Mouse (Mus musculus): ENCODE data around the gene Il2rg.
A peak's percentile ranks its signal among the peaks of the same experiment; 100 is the strongest.

Il2rg gene

DNA sequence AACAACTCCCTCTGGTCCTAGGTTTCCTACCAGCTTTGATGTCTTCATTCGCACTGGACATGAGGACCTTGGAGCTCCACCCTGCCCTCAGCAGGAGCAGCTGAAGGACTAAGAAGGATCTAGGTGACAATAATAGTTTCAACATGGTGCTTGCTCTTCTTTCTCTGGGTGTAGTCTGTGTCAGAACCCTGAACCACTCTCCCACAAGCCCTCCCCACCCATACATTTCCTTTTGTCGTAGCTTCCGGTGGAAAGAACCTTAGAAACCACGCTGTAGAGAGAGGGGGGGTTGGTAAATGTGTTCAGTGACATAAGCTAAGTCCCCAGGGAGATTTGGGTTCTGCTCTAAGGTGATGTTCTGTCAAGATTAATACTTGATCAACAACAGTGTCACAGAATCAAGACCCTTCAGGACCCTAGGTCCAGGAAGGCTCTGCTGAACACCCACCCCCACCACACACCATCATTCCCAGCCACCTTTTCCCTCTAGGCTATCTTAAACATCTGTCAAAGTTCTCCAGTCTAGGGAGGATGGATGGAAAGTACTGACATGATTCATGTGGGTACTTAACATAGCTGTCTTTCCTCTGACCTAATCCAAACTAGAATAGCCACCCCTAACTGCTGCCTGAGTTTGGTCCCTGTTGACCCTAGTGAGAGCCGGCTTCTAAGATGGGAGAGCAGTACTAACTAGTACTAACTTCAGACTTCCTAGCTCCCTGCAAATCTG, at the start of gene Il2rg:
Gene Il2rg, minus strand, starts transcription at position 231 of the 730 bp plus-strand sequence.
- DNase-seq, result no peak

DNA sequence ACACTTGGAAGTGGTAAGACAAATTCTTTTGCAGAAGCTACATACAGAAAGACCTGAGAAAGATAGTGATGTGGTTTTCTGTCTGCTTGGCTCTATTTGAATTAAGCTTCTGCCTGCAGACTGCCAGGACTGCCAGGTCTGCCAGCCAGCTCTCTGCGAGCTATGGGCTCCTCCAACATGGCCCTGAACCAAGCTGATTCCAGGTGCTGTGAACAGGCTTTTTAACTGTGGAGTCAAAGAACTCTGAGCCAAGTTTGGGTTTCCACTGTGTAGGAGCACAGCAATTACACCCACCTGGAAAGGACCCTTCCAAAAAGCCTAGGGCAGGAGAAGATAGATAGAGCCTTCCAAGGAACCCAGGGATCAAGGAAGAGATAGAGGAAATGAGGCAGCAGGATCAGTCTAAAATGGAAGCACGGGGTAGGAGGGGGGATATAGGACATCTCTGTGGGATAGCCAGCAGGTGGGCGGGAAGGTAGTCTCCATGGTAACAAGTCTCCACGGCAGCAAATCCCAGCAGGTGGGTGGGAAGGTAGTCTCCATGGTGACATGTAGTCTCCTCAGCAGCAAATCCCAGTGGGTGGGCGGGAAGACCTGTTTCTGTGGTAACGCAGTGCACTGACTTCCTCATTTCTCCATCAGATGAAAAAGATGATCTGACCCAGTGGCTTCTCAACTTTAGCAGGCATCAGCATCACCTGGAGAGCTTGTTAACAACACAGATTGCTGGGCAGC, 45.7 kb upstream of the Il2rg start:
- peak; percentile 29 to 36 for DNase-seq

DNA sequence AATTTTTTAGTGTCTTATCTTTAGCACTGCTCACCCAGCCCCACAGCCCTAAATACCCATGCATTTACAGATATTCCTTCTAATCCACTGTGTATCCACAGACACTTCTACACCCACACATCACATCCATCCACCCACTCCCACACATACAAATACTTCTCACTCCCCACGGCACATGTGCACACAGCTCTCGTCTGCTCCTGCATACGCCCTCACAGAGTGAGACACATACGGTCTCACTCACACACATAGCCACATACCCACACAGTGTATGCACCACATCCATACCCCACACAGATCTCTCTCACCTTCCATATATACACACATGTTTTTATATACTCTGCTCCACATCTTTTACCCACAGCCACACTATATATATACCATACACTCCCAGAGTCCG, 41.2 kb upstream of the Il2rg start:
- no peak for DNase-seq

DNA sequence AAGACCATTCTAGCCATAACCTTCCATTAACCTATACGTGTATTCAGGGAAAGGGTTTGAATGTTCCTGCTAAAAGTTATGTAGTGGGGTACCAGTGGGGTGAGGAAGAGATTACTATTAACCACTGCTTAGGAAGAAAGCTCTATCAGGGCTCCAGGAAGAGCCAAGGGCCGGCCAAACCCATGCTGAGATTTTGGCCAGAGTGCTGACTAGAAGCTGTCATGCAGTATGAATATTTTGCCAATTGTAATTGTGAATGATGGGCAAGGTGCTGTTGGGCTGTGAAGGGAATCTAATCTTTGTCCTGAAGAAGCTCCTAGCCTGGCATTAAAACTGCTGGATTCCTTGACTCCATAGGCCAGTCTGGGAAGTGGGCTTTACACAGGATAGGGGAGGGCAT, 36.6 kb upstream of the Il2rg start:
- DNase-seq, result peak; percentile 43 to 53

DNA sequence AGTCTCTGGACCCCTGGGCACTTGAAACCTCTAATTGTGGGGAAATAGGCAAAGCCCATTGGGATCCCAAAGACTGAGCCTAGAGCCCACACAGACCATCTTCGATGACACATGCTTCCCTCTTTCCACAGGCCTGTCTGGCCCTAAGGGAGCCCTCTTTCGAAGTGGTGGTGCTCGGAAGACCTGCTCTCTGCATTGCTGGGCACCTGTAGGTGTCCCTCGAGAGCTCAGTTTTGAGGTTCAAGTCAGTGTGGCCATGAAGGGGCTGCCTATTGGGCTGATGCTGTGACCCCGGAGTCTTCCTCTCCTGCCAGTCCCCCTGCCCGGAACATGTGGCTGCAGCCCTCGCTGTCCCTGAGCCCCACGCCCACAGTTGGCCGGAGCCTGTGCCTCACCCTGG, 33.6 kb upstream of the Il2rg start:
- DNase-seq, result peak; percentile 44 to 48

DNA sequence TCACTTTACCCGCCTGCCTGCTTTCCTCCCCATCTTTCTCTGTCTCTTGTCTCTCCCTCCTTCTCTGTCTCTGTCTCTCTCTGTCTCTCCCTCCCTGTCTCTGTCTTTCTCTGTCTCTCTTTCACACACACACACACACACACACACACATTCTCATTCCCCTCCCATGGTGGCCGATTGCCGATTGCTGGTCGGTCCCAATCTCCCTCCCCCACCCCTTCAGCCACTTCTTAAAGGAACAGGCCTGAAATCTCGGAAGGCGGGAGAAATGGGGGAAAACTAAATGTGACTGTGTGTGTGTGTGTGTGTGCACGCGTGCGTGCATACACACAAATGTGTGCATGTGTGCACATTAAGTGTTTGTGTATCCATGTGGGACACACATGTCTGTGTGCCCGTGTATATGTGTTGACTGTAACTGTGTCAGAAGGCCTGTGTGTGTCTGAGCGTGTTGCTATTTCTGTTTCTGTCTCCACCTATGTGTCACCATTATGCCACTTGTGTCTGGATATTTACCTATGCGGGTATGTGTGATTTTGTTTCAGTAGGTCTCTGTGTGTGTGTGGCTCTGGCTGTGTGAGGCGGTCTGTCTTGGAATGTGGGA, 32.5 kb upstream of the Il2rg start:
- peak in 1 of 2 experiments; percentile 33 for DNase-seq

DNA sequence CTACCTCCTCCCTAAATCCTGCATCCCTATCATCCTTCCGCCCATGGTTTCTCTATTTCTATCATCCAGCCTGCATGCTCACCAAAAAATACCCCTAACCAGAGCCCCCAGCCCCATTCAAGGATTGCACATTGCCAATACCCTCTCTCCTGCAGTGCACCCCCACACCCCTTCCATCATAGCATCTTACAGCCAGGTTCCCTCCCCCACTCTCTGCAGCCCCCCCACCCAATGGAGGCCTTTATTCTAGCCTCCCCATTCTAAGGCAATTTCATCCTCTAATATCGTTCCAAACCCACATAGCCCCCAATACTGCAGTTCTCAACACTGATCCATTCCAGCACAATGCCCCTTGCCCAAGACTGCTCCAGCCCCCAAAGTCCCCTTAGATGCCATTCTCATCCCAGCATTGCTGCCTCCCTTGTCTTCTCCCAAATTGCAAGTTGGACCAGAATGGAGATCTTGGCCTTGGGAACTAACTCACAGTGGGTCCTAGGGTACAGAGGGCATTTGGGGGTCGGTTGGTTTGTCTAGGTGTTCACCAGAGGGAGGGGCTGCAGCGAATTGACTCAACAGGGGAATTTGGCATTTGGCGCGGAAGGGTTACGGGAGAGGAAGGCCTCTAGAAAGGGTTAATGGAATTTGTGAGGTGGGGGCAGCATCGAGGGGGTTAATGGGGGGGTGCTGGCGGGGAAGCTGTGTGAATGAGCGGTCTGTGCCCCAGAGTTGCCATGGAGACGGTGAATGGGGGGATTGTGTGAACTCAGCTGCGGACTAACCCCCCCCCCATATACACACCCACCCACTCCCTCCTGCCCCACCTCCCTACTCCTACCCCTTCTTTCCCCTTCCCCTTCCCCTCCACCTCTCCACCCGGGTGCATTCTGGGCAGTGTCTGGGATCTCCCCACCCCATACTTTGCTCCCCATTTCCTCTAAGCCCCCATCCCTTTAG, 31.7 kb upstream of the Il2rg start:
- DNase-seq, result no peak

DNA sequence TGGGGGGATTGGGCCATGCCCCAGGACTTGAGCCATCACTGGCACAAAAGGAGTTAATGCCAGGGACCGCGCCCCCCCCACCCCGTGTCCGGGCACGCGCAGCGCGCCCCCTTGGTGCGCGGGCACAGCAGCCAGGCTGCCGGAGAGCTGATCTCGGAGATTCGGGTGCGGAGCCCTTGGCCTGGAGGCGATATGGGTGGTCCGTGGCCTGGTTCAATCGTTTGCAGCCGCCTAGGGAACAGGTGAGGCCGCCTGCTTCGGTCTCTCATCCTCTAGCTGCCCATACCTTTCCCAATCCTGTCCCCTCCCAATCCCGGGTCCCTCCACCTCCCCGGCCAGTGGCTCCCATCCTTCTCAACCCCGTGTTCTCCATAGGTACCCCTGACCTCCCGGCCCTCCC, 31.0 kb upstream of the Il2rg start, which contains the start of gene Nlgn3:
Gene Nlgn3, plus strand, starts transcription at position 114 of the 400 bp plus-strand sequence.
- peak; percentile 59 to 64 for DNase-seq

DNA sequence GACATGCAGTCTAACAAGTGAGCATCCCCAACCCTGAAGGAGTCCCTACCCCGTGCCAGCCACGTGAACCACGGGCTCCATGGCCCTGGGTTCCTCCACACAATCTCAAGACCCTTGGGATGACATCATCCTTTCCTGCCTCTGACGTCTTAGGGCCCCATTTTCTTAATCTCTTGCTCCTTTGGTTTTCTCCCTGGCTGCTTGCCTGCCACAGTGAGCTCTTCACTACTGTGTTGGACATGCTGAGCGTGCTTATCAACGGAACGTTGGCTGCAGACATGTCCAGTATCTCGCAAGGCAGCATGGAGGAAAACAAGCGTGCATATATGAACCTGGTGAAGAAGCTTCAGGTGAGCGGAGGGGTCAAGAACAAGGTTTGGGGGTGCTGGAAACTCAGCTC, 22.1 kb upstream of the Il2rg start:
- no peak for DNase-seq

DNA sequence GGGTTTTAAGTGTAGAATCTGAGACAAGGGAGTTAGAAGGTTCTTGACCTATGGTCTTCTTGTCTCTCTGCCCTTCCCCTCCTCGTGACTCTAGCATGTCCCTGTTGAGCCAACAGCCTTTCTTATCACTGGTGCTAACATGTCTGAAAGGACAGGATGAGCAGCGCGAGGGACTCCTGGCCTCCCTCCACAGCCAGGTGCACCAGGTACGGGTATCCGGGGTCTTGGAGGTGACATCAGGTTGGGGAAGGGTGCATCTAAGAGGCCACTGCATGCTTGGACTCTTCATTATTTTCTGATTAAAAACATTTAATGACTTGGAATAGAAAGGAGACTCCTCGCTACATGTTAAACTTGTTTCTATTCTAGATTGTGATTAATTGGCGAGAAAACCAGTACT, 21.0 kb upstream of the Il2rg start:
- DNase-seq, result no peak

DNA sequence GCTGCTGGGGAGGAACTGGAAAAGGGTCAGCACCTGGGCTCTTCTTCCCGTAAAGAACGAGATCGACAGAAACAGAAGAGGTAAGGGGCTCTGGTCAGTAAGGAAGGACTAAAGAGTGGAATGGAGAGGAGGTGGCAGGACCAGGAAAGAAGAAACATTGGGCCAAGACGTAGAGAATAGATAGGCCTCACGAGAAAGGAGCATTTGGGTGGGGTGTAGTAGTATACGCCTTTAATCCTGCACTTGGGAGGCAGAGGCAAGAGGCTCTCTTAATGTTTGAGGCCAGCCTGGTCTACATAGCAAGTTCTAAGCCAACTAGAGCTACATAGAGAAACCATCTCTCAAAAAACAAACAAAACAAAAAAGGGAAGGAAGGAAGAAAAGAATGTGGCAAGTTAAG, 20.4 kb upstream of the Il2rg start:
- DNase-seq, result no peak

DNA sequence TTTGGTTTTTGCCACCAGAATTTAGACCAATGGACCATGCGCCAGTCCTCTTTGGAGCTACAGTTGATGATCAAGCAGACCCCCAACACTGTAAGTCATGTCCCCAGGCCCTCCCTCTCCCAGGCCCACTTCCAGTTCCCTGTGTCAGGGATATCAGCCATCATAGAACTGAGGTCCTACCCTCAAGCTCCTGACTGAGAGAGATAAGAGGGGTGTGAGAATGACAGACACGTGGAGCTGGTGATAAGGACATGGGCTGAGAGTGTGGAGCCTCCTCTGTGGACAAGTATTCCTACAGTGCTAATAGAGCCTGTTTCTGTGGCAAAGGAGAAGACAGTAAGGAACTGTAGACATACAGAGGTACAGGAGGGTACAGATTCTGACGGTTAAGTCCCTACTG, 19.5 kb upstream of the Il2rg start:
- no peak for DNase-seq

DNA sequence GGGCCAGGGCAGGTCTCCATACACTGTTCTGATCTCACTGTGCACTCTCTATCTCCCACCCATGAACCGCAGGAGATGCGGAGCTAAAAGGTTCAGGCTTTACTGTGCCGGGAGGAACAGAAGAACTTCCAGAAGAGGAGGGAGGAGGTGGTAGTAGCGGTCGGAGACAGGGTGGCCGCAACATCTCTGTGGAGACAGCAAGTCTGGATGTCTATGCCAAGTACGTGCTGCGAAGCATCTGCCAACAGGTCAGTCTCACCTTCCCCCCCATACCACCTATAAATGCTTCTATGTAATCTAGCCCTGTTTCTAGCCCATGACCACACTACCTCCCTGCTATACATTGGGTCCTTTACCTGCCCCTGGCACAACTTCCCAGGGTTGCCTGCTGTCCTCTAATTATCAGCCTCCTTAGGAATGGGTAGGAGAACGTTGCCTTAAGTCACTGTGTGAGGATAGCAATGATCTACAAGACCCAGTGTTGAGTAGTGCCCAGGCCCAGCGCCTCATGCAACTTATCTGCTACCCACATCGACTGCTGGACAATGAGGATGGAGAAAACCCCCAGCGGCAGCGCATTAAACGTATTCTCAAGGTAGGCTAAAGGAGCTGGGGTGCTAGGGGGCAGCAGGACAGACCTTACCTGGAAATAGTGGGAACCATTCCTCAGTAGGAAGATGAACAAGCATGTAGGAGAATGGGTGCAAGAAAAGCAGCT, 18.1 kb upstream of the Il2rg start:
- DNase-seq, result no peak

DNA sequence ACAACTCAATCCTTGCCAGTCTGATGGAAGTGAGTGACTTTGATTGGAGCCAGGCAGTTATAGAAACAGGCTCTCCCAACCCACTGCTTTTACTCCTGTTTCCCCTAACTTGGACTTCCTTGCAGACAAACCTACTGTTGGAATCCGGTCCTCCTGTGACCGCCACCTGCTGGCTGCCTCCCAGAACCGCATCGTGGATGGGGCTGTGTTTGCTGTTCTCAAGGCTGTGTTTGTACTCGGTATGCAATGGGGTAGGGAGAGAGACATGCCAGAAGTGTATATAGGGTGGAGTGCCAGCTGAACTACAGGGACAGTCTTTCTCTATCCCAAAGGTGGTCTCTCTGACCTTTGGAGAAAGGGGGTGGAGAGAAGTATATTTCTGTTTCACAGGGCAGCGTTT, 17.5 kb upstream of the Il2rg start:
- peak; percentile 58 to 68 for DNase-seq

DNA sequence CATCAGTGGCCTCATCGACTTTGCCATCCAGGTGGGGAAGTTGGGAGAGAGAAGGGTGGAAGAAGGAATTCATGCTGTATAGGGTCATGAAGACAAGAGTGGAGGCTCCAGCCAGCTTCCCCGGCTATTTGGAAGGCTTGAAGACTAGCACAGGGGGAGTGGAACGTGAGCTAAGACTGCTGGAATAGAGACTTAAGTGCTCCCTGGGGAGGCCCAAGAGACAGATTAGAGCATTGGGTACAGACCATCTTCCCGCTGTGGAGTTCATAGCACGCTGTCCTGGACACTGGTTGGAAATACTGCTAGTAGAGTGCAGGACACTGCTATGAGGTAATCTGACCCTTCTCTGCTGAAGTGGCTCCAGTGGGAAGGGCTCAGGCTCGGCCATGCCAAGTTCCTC, 14.8 kb upstream of the Il2rg start:
- DNase-seq, result no peak

DNA sequence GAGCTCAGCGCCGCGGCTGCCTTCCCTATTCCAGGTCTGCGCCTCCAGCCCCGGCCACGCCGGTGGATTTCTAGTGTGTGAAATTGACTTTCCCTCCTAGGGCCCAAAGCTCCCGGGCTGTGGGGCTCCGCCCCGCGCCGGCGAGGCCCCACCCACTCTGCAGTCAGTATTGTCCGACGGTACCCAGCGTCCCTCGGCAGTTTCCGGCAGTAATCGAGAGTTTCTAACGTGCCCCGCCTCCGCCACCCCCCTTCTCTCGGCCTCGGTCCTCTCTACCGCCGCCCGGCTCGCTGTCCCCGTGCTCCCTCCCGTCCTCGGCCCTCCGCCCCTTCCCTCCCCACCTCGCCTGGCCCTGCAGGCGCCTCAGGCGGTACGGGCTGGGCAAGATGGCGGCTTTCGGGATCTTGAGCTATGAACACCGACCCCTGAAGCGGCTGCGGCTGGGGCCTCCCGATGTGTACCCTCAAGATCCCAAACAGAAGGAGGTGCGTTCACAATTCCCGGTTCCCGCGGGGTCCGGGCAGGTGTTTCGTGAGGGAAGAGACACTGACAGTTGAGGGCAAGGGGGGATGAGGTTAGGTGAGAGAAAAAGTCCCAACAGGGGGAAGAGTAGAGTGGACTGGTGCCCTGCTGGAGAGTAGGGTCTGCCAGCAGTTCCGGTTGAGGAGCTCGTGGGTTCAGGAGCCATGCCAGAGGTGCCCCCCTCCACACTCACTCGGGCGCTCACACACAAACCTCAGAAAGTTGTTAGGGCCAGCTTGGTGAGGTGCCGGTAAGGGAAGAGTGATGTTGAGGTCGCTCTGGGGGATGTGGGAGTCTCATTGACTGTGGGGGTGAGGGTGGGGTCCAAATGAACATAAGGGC, 6.1 kb upstream of the Il2rg start, which contains the start of gene Med12:
Gene Med12, plus strand, starts transcription at position 156 of the 864 bp plus-strand sequence.
- peak; percentile 86 to 91 for DNase-seq

DNA sequence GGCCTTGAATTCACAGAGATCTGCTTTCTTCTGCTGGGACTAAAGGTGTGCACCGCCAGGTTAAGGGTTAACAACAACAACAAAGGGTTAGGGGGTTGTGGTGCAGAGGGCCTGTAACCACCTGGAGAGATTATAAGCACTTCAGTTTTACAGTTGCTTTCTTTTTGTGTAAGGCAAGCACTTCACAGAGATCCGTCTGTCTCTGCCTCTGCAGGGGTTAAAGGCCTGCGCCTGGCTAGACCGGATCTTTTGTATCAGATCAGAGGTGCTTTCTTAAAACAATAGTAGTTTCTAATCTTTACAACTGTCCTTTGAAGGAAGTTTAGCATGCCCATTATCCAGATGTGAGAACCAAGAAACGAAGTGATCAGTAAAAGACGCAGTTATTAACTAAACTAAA, 5.4 kb upstream of the Il2rg start:
- DNase-seq, result no peak

DNA sequence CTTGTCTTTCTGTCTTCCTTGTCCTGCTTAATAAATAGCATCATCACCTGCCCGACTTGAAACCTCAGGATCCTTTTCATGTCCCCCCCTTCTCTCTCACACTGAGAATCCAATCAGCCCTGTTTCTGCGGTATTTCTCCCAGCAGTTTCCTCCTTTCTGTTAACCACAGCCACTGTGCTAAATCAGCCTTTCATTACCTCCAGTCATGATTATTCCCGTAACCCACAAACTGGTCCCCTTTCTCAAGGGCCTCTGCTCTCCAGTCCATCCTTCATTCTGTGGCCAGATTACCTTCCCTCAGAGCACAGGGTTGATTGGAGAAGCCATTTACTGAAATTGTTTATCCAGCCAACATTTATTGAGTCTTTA, 685 bp upstream of the Il2rg start, which contains the start of gene Gm20489:
Gene Gm20489, minus strand, starts transcription at position 269 of the 370 bp plus-strand sequence.
- no peak for DNase-seq

DNA sequence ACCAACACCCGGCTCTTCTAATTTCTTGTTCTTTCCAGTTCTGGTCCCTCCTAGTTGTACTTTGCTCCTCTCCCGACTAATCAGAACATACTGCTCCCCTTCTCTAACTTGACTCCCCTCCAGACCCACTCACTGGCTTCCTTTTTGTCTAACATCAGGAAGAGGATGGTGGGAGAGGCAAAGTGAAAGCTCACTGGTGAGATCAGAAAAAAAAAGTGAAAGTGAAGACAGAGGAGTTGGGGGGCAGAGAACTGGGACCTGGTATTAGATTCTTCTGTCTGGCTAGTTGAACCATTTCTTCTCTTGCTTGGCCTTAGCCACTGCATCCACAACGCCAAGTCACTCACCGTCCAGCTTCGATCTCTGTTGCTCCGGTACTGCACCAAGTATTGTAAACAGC, 1.4 kb downstream of the Il2rg start:
- DNase-seq, result no peak

DNA sequence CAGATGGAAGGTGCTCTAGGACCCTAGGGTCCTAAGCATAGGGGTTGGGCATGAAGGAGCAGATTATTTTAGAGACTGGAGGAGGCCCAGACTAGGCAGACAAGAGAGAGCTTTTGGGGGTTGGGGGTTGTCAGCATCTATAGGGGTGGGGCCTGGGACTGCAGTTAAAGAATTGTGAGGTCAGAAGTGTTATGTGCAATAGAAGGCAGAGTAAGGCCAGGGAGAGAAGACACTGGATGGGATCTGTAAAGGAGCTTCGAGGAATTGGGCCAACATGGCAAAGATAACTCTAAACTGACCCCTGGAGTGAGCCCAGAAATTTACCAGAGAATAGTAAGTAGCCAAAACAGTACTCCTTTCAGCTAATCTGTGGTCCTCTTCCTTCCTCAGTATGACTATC, 4.2 kb downstream of the Il2rg start, which contains the start of gene Gm614:
Gene Gm614, minus strand, starts transcription at position 101 of the 400 bp plus-strand sequence.
- no peak for DNase-seq

Data from cerebellum, adult 18-20 months (tissue).